Mouse (Mus musculus) monocyte, adult 2 months (primary cell): ENCODE results near the gene Gsto2.

Source experiments
- DNase-seq, 2 experiments: peaks; one replicate each; pipeline ENCODE4 v3.0.0; 2022; ENCODE audit warnings: low spot score in 2 of 2, low read depth in 1 of 2

Gene Gsto2

DNA sequence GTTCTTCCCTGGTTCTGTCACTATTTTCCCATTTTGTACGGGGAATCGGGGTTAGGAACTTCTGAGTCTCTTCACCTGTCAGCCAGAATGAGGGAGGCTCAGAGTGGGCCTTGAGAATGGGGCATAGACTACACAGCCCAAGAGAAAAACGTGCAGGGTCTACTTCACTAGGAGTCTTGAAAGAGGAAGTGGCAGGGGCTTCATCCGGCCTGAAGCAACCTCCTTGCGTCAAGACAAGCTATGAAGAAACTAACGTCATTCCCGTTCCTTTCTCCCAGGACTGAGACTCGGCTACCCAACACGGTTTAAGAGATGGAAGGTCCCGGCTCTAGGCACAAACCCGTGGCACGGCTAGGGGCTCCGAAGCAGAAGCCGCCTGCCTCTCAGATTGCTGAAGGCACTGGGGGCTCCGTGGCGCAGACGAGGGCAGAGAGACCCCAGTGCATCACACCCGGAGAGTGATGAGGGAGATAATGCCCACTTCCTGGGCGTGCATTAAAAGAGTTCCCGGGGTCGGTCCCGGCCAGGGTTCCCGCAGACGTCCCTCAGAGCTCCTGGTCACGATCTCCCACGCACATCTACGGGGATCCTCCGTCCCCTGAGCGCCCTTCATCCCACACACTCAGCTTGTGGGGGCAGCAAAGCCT lies 53.2 kb downstream of the Gsto2 start:
- DNase-seq = peak; percentile 28 to 30

GRCm38 (mm10) chr19:47919126-47919965 lies 54.0 kb downstream of the Gsto2 start, which contains the start of the genes Cfap43 and Itprip:
Gene Cfap43, minus strand, starts transcription at chr19:47919287.
Gene Itprip, minus strand, starts transcription at chr19:47919299.
- peak; percentile 59 to 70 for DNase-seq

- no peak for DNase-seq
Observed at GRCm38 (mm10) chr19:47919966-47920375, 54.6 kb downstream of the Gsto2 start.

DNA sequence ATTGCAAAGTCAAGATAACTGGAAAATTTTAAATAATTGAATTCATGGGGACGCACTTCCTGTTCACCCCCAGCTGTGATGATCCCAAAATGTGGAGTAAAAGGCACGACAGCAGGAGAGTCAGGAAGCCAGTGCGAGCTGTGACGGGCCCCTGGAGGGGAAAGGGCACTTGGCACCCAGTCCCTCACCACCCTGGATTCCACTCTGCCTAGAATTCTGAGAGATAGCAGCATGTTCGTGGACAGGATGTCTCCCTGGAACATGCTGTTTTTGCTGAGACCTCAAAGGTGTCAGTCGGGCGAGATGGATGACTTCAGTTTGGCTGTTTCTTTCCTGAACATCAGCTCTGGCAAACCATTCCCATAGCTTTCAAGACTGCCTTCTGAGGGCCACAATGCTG lies 60.5 kb downstream of the Gsto2 start:
- no peak for DNase-seq

GRCm38 (mm10) chr19:47927032-47927431 lies 61.7 kb downstream of the Gsto2 start:
- no peak for DNase-seq

DNA sequence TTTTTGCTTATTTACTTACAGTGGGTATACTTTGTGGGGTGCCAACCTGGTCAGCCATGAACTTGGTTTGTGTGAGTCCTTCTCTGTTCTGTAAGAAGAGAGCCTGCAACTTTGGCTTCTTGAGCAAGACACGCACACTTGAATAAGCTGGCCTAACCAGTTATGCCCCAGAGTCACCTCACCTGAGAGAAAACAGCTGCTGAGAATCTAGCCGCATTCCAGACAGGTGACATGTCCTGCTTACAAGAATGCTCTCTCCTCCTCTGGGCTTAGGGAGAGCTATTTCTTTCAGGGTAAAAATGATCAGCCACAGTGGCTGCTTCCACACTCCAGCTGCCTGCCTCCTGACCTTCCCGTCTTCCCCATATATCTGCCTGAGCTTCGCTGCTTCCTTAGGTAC lies 63.7 kb downstream of the Gsto2 start:
- DNase-seq = no peak

- DNase-seq = no peak
Observed at GRCm38 (mm10) chr19:47931982-47932638, 66.8 kb downstream of the Gsto2 start.

DNA sequence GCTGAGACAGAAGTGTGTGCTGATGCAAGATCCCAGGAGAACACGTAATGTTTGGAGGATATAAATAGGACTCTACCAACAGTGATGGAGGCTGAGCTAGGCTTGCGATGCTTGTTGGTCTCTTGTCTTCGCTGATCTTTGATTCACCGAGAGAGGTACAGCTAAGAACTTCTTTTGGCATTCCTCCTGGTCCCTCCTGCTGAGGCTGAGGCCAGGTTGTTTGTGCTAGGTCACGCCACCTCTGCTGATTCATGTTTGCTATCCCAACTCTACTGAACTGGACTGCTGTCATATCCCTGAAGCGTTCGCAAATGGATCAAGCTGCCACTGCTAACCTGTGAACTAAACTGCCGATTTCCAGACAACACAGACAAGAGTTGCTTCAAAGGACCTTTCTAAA lies 68.8 kb downstream of the Gsto2 start:
- no peak for DNase-seq

GRCm38 (mm10) chr19:47934636-47935238 lies 69.4 kb downstream of the Gsto2 start:
- DNase-seq = no peak

- DNase-seq = no peak
Observed at GRCm38 (mm10) chr19:47935530-47935929, 70.2 kb downstream of the Gsto2 start.
